Mouse (Mus musculus): Measurements from ENCODE around the gene Als2cr12. TPM values are rescaled to one million over a fixed set of nuclear protein-coding genes. Genes with fewer than 3 reads are reported as not detected.
"Not testable (repeated sequence)": the region's sequence is repeated elsewhere in the genome, so short reads cannot be mapped to it uniquely, and the experiment has no call there.

The Als2cr12 gene
- not detected in 2 replicates for polyA plus RNA-seq (2015; fragmentation: Nextera tagmentation; extraction: Ambion mirVana)

GRCm38 (mm10) chr1:58695810-58696209 is at the start of gene Als2cr12:
TSS of gene Als2cr12 (minus strand) at chr1:58695989.
- not testable (repeated sequence) for H3K27me3 ChIP-seq (replicated peaks; ENCODE audit: control insufficient read depth, insufficient read depth, low read length); H3K4me1 ChIP-seq (replicated peaks; ENCODE audit: control insufficient read depth, insufficient read depth, low read length); ATAC-seq; H3K36me3 ChIP-seq (ENCODE audit: control insufficient read depth, insufficient read depth); H3K4me2 ChIP-seq (ENCODE audit: low read length); H3K4me3 ChIP-seq (replicated peaks; ENCODE audit: low read length); H3K9me3 ChIP-seq (ENCODE audit: control insufficient read depth, low read length); H3K9ac ChIP-seq (replicated peaks; ENCODE audit: low read depth, low read length); H3K27ac ChIP-seq (ENCODE audit: low read length)
- WGBS, result 86% methylated on average over 4 of the region's 4 CpGs

DNA sequence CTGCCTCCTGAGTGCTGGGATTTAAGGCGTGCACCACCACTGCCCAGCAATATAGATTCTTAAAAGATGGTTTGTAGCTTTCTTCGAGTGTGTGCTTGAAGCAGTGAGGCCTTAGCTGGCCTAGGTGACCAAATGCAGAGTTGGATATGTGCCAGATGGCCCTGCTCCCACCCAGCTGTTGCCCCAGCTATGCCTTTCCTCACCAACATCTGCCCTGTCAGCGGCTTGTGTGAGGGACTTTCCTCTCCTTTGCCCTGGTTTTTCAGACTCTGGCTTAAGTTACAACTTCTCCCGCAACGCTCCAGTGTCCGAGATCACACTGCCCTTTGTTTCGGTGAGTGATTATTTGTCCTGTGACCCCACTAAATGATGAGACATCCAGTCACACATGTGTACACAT is 48.9 kb upstream of the Als2cr12 start:
- Histone ChIP-seq H3K9ac (replicated peaks; ENCODE audit: low read depth, low read length) (no peak overlapping the region), H3K27me3 (replicated peaks; ENCODE audit: control insufficient read depth, insufficient read depth, low read length) (no peaks in the 10 kb centered on the region), H3K9me3 (ENCODE audit: control insufficient read depth, low read length) (no peaks in the 10 kb centered on the region), H3K4me1 (replicated peaks; ENCODE audit: control insufficient read depth, insufficient read depth, low read length) (no peaks in the 10 kb centered on the region), H3K27ac (ENCODE audit: low read length) (no peak overlapping the region), H3K36me3 (ENCODE audit: control insufficient read depth, insufficient read depth) (no peaks in the 10 kb centered on the region), H3K4me2 (ENCODE audit: low read length) (no peak overlapping the region), H3K4me3 (replicated peaks; ENCODE audit: low read length) (no peak overlapping the region)
- no peak for ATAC-seq
- WGBS, result 92% methylated on average over 7 of the region's 7 CpGs

DNA sequence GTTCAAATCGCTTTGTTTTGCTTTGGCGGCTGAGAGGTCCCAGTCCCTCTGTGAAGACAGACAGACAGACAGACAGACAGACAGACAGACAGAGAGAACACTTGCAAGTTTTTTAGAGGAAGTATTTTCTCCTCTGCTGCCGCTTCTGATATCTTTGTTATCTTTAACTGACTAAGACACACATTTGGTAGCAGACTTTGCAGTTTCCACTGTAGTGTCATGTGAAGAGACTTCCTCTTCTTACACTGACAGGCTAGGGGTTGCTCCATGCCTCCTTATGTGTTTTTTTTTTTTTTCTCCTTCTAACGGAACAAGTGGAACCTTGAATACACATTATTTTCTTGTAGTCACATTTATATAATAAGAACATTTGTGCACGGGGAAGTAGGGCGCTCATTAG is 47.5 kb upstream of the Als2cr12 start:
- no peak overlapping the region for H3K4me2 ChIP-seq (ENCODE audit: low read length)
- no peaks in the 10 kb centered on the region for H3K36me3 ChIP-seq (ENCODE audit: control insufficient read depth, insufficient read depth)
- WGBS, result 92% methylated on average over 6 of the region's 6 CpGs
- no peaks in the 10 kb centered on the region for H3K9me3 ChIP-seq (ENCODE audit: control insufficient read depth, low read length)
- no peak overlapping the region for H3K4me3 ChIP-seq (replicated peaks; ENCODE audit: low read length)
- no peaks in the 10 kb centered on the region for H3K27me3 ChIP-seq (replicated peaks; ENCODE audit: control insufficient read depth, insufficient read depth, low read length)
- no peak for ATAC-seq
- peaks cover 4% of the 10 kb centered on the region; the same call in 1 of the 2 replicates for H3K4me1 ChIP-seq (replicated peaks; ENCODE audit: control insufficient read depth, insufficient read depth, low read length)
- H3K9ac ChIP-seq (replicated peaks; ENCODE audit: low read depth, low read length), result no peak overlapping the region
- no peak overlapping the region for H3K27ac ChIP-seq (ENCODE audit: low read length)

DNA sequence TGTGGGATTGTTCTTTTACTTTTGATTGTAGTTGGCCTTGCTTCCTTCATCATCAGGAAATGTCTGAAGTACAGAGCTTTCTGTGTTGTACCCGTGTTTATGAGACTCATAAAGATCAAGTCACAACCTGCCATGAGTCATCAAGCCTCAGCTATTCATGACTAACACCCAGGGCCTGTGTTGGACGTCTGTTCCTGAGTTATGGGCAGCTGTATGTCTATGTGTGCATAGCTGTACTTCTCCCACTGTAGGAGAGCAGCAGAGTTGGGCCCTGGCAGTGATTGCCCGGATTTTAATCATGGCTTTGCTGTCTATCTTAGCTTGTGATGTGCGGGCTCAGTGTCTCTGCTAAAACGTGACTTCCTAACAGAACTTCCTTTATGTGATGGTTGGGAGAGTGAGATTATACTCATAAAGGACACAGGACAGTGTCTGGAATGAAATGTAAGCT is 46.8 kb upstream of the Als2cr12 start:
- Histone ChIP-seq H3K4me1 (replicated peaks; ENCODE audit: control insufficient read depth, insufficient read depth, low read length) (peaks cover 4% of the 10 kb centered on the region; the same call in 1 of the 2 replicates), H3K4me2 (ENCODE audit: low read length) (no peak overlapping the region), H3K9ac (replicated peaks; ENCODE audit: low read depth, low read length) (no peak overlapping the region), H3K9me3 (ENCODE audit: control insufficient read depth, low read length) (no peaks in the 10 kb centered on the region), H3K27me3 (replicated peaks; ENCODE audit: control insufficient read depth, insufficient read depth, low read length) (no peaks in the 10 kb centered on the region), H3K4me3 (replicated peaks; ENCODE audit: low read length) (no peak overlapping the region), H3K27ac (ENCODE audit: low read length) (no peak overlapping the region), H3K36me3 (ENCODE audit: control insufficient read depth, insufficient read depth) (no peaks in the 10 kb centered on the region)
- 79% methylated on average over 5 of the region's 5 CpGs for WGBS
- no peak for ATAC-seq

- Histone ChIP-seq H3K36me3 (ENCODE audit: control insufficient read depth, insufficient read depth) (no peaks in the 10 kb centered on the region), H3K9ac (replicated peaks; ENCODE audit: low read depth, low read length) (no peak overlapping the region), H3K27ac (ENCODE audit: low read length) (peak overlapping the region; percentile 63; the same call in 1 of the 2 replicates), H3K4me2 (ENCODE audit: low read length) (no peak overlapping the region), H3K4me3 (replicated peaks; ENCODE audit: low read length) (no peak overlapping the region), H3K27me3 (replicated peaks; ENCODE audit: control insufficient read depth, insufficient read depth, low read length) (no peaks in the 10 kb centered on the region), H3K4me1 (replicated peaks; ENCODE audit: control insufficient read depth, insufficient read depth, low read length) (peaks cover 4% of the 10 kb centered on the region; the same call in 1 of the 2 replicates), H3K9me3 (ENCODE audit: control insufficient read depth, low read length) (no peaks in the 10 kb centered on the region)
- WGBS, result 58% methylated on average over 7 of the region's 7 CpGs
- peak; percentile 95 for ATAC-seq
Observed at GRCm38 (mm10) chr1:58739529-58739928, 43.7 kb upstream of the Als2cr12 start.

DNA sequence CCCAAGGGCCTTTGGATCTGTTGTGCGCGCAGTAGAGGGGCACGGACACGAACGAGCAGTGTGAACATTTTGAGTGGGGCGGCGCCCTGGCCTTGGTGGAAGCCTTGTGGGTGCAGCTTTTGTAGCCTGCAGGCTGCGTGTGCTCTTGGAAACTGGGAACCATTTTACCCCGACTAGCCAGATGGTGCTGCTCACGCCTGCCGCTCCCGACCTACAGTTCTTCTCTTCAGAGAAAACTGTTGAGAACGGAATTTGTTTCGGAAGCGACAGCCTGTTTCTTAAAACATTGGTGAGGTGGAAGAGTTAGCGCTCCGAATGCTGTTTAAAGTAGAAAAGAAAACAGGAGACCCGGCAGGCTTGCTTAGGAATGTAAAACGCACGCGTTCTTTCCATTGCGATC is 41.2 kb upstream of the Als2cr12 start:
- no peaks in the 10 kb centered on the region for H3K36me3 ChIP-seq (ENCODE audit: control insufficient read depth, insufficient read depth)
- H3K4me1 ChIP-seq (replicated peaks; ENCODE audit: control insufficient read depth, insufficient read depth, low read length), result peaks cover 4% of the 10 kb centered on the region; the same call in 1 of the 2 replicates
- H3K9ac ChIP-seq (replicated peaks; ENCODE audit: low read depth, low read length), result no peak overlapping the region
- no peak overlapping the region for H3K4me2 ChIP-seq (ENCODE audit: low read length)
- no peaks in the 10 kb centered on the region for H3K27me3 ChIP-seq (replicated peaks; ENCODE audit: control insufficient read depth, insufficient read depth, low read length)
- no peaks in the 10 kb centered on the region for H3K9me3 ChIP-seq (ENCODE audit: control insufficient read depth, low read length)
- H3K27ac ChIP-seq (ENCODE audit: low read length), result peak overlapping the region; percentile 41
- 82% methylated on average over 22 of the region's 22 CpGs for WGBS
- no peak overlapping the region for H3K4me3 ChIP-seq (replicated peaks; ENCODE audit: low read length)
- ATAC-seq, result no peak

- H3K27me3 ChIP-seq (replicated peaks; ENCODE audit: control insufficient read depth, insufficient read depth, low read length), result no peaks in the 10 kb centered on the region
- 87% methylated on average over 7 of the region's 7 CpGs for WGBS
Observed at GRCm38 (mm10) chr1:58735962-58736361, 40.2 kb upstream of the Als2cr12 start.

DNA sequence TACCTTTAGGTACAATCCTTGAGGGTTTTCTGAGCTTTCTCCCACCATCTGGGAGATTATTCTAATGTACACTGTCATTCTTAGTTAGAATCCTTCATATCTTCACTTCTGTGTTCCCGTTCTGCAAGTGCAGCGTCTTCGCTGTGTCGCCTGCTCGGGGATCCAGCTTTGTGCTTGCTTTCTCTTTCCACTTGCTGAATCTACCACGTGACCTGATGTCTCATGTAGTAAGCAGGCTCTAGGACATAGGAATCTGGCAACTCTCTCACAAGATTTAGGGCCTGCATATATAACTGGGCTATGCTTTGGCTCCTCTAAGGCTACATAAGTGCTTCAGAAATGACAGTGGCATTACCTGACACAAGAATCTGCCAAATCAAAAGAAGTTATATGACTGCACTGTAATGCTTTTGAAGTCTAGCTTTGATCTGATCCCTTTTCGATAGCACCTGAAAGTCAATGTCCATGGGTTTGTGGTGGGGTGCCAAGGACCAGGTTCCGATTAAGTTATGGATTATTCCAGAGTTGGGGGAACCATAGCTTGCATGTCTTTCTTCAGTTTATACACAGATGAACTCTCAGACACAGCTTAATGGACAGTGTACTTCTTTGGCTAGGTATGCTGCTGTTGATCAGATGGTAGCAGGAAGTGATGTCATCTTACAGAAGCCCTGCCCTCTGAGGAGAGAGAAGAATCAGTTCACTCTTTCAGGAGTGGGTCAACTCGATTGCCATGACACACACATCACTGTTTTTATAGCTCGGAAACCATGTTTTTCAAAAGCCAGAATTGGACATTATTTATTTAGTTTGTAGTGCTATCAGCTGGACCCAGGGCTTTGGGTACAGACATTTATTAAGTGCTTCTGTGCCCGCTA is 38.5 kb upstream of the Als2cr12 start:
- no peak overlapping the region for H3K4me2 ChIP-seq (ENCODE audit: low read length)
- no peaks in the 10 kb centered on the region for H3K36me3 ChIP-seq (ENCODE audit: control insufficient read depth, insufficient read depth)
- WGBS, result 95% methylated on average over 11 of the region's 11 CpGs
- H3K4me3 ChIP-seq (replicated peaks; ENCODE audit: low read length), result no peak overlapping the region
- no peaks in the 10 kb centered on the region for H3K9me3 ChIP-seq (ENCODE audit: control insufficient read depth, low read length)
- peaks cover 2% of the 10 kb centered on the region; the same call in 1 of the 2 replicates for H3K4me1 ChIP-seq (replicated peaks; ENCODE audit: control insufficient read depth, insufficient read depth, low read length)
- H3K27ac ChIP-seq (ENCODE audit: low read length), result no peak overlapping the region
- H3K9ac ChIP-seq (replicated peaks; ENCODE audit: low read depth, low read length), result no peak overlapping the region
- no peaks in the 10 kb centered on the region for H3K27me3 ChIP-seq (replicated peaks; ENCODE audit: control insufficient read depth, insufficient read depth, low read length)
- no peak for ATAC-seq

More at GRCm38 (mm10) chr1:58735962-58736361, 40.2 kb upstream of the Als2cr12 start:
- Histone ChIP-seq H3K4me2 (ENCODE audit: low read length) (no peak overlapping the region), H3K9me3 (ENCODE audit: control insufficient read depth, low read length) (no peaks in the 10 kb centered on the region), H3K4me1 (replicated peaks; ENCODE audit: control insufficient read depth, insufficient read depth, low read length) (peaks cover 4% of the 10 kb centered on the region; the same call in 1 of the 2 replicates), H3K9ac (replicated peaks; ENCODE audit: low read depth, low read length) (no peak overlapping the region), H3K27ac (ENCODE audit: low read length) (no peak overlapping the region), H3K36me3 (ENCODE audit: control insufficient read depth, insufficient read depth) (no peaks in the 10 kb centered on the region), H3K4me3 (replicated peaks; ENCODE audit: low read length) (no peak overlapping the region)
- no peak for ATAC-seq

DNA sequence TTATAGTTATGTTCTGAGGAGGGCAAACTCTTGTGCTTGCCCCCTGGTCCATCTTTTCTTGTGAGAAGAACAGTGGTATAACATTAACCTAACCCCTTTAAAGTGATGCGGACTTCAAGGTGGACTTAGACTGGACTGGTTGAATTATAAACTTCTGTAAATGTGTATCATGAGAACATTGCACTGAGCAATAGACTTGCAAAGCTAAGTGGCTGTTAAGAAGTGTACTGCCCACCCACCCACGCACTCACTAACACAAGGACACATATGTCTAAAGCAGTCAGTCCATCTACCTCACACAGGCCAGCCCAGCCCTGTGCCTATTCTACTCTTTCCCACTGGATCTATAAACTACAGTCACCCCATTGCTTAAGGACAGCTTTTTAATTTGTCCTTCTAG is 37.8 kb upstream of the Als2cr12 start:
- Histone ChIP-seq H3K4me3 (replicated peaks; ENCODE audit: low read length) (no peak overlapping the region), H3K4me1 (replicated peaks; ENCODE audit: control insufficient read depth, insufficient read depth, low read length) (no peaks in the 10 kb centered on the region), H3K4me2 (ENCODE audit: low read length) (no peak overlapping the region), H3K27ac (ENCODE audit: low read length) (no peak overlapping the region), H3K9ac (replicated peaks; ENCODE audit: low read depth, low read length) (no peak overlapping the region), H3K36me3 (ENCODE audit: control insufficient read depth, insufficient read depth) (no peaks in the 10 kb centered on the region), H3K9me3 (ENCODE audit: control insufficient read depth, low read length) (no peaks in the 10 kb centered on the region), H3K27me3 (replicated peaks; ENCODE audit: control insufficient read depth, insufficient read depth, low read length) (no peaks in the 10 kb centered on the region)
- no peak for ATAC-seq
- 98% methylated on average over 2 of the region's 2 CpGs for WGBS
